Mouse (Mus musculus) 416B (cell line): ENCODE results near the gene Xbp1.
"Not testable (repeated sequence)": the region's sequence is repeated elsewhere in the genome, so short reads cannot be mapped to it uniquely, and the experiment has no call there.

Source experiments
- DNase-seq: peaks from one replicate; pipeline ENCODE4 v3.0.0; 2011; ENCODE audit warnings: low read depth

Xbp1 gene

GRCm38 (mm10) chr11:5528841-5529240 is 8.4 kb downstream of the Xbp1 start:
- no peak for DNase-seq

- DNase-seq = no peak
Measured at GRCm38 (mm10) chr11:5530172-5530571, 9.7 kb downstream of the Xbp1 start.

- no peak for DNase-seq
Measured at GRCm38 (mm10) chr11:5530717-5531116, 10.3 kb downstream of the Xbp1 start.

- no peak for DNase-seq
Measured at GRCm38 (mm10) chr11:5533108-5533507, 12.6 kb downstream of the Xbp1 start.

- DNase-seq = not testable (repeated sequence)
Measured at GRCm38 (mm10) chr11:5537454-5537853, 17.0 kb downstream of the Xbp1 start.

- no peak for DNase-seq
Measured at GRCm38 (mm10) chr11:5540331-5540730, 19.9 kb downstream of the Xbp1 start.

GRCm38 (mm10) chr11:5541230-5541798 is 20.9 kb downstream of the Xbp1 start:
- DNase-seq = peak; percentile 89

- DNase-seq = peak; percentile 98
Measured at GRCm38 (mm10) chr11:5541799-5542481, 21.5 kb downstream of the Xbp1 start, which contains the start of gene Ccdc117. Gene Ccdc117, minus strand, starts transcription at chr11:5542187.

GRCm38 (mm10) chr11:5542482-5543185 is 22.2 kb downstream of the Xbp1 start:
- no peak for DNase-seq

- no peak for DNase-seq
Measured at GRCm38 (mm10) chr11:5543281-5543680, 22.8 kb downstream of the Xbp1 start.

- not testable (repeated sequence) for DNase-seq
Measured at GRCm38 (mm10) chr11:5544709-5545108, 24.2 kb downstream of the Xbp1 start.

GRCm38 (mm10) chr11:5545457-5545856 is 25.0 kb downstream of the Xbp1 start:
- DNase-seq = no peak

- no peak for DNase-seq
Measured at GRCm38 (mm10) chr11:5546693-5547092, 26.2 kb downstream of the Xbp1 start.

GRCm38 (mm10) chr11:5551430-5551829 is 31.0 kb downstream of the Xbp1 start:
- DNase-seq = no peak

- no peak for DNase-seq
Measured at GRCm38 (mm10) chr11:5551931-5552330, 31.5 kb downstream of the Xbp1 start.

GRCm38 (mm10) chr11:5560273-5560672 is 39.8 kb downstream of the Xbp1 start:
- DNase-seq = no peak

- no peak for DNase-seq
Measured at GRCm38 (mm10) chr11:5562625-5563268, 42.3 kb downstream of the Xbp1 start.

GRCm38 (mm10) chr11:5563898-5564297 is 43.4 kb downstream of the Xbp1 start:
- DNase-seq = no peak

- peak; percentile 81 for DNase-seq
Measured at GRCm38 (mm10) chr11:5565596-5565995, 45.1 kb downstream of the Xbp1 start.

- no peak for DNase-seq
Measured at GRCm38 (mm10) chr11:5566506-5566905, 46.0 kb downstream of the Xbp1 start.

GRCm38 (mm10) chr11:5567654-5568053 is 47.2 kb downstream of the Xbp1 start:
- no peak for DNase-seq

- DNase-seq = peak; percentile 30
Measured at GRCm38 (mm10) chr11:5568082-5568481, 47.6 kb downstream of the Xbp1 start.

GRCm38 (mm10) chr11:5569474-5569873 is 49.0 kb downstream of the Xbp1 start, which contains the start of gene Ankrd36:
Gene Ankrd36, plus strand, starts transcription at chr11:5569684.
- no peak for DNase-seq
